Mouse (Mus musculus) right cerebral cortex, adult 2 months (tissue): ENCODE data around the gene Lmntd1.

Experiments used
- DNase-seq, 2 experiments: peaks; one replicate each; pipeline ENCODE4 v3.0.0; 2021 to 2022; ENCODE audit warnings: low spot score in 2 of 2

The Lmntd1 gene

GRCm38 (mm10) chr6:145485986-145486605 lies 128.0 kb downstream of the Lmntd1 start:
- DNase-seq: no peak

- no peak for DNase-seq
Observed at GRCm38 (mm10) chr6:145483318-145483674, 130.8 kb downstream of the Lmntd1 start.

GRCm38 (mm10) chr6:145482656-145483317 lies 131.3 kb downstream of the Lmntd1 start:
- peak; percentile 16 to 20 for DNase-seq

DNA sequence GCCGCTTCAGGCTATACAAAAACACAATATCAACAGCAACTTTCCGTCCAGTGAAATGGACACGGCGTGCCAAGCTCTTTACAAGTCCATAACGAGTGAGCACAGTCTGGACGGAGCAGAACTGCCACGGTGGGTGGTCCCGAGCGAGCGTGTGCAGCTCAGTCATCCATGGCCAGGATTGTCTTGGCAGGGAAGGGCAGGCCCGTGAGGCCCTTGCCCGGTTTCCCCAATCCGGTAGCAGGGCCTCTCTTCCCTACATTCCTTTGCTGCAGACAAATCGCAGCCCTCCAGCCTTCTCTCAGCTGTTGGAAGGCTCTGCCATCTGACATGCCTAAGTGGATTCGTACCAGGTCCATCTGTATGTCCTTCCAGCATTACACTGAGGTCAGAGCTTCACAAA lies 132.2 kb downstream of the Lmntd1 start:
- DNase-seq: no peak

DNA sequence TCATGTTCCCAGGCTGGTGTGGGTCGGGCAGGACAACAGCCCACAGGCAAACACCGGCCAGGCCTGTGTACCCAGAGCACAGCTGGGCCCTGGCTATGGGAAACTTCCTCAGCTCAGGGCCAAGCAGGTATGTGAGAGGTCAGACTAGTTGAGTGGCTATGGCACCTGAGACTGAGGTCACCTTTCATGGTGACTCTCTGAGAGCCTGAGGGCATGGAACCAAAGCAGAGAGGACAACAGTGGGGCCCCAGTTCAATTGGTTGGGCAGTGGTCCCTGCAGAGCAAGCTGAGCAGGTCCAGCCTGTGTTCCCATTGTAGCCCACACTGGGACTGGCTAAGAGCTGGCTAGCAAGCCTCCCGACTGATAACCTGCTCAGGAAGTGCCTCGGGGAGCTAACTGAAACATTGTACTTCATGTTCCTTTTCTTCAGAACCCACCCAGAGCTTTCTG lies 135.3 kb downstream of the Lmntd1 start:
- DNase-seq: no peak

DNA sequence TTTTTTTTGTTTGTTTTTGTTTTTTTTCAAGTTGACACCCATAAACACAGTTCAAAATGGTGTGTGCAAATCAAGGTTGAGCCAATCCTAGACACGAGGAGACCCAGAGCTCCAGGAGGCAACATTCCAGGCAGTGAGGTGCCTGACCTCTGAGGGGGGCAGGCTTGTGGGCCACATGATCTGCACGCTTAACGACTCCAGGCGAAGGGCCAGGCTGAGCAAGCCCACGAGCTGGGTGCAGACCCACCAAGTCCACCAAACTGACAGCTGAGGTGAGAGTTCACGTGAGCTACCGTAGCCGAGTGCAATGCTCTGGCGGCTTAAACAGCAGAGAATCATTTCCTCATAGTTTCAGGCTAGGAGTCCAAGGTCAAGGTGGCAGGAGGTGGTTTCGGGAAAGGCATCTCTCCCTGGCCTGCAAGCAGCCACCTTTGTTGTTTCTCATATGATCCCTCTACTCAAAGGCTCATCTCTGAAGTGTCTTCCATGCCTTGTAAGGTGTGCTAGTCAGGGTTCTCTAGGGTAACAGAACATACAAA lies 136.7 kb downstream of the Lmntd1 start:
- no peak for DNase-seq

DNA sequence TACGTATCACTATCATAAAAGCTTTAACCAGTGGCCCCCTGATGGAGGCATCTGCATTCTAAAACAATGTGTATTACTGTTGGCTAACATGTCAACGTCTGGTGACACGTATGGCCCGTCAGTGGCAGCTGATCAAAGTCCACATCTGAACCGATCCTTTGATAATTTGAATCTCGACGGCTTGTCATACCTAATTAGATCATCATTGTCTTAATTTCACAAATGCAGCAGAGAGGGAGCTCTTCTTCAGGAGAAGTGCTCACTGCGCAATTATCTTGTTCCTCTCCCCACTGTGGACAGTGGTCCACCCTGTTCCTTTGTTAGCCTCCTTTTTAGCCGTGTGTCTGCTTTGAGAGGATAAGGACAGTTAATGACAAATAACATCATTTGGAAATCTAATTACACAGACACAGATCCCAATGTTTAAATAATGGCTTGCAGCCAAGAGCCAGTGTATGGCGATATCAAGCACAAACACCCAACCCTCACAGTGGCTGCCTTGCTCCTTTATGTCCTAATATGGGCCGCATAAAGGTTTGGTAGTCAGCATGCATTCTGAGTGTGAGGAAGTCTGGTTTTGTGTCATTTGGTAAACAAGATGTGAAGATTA lies 142.4 kb downstream of the Lmntd1 start:
- DNase-seq: no peak

DNA sequence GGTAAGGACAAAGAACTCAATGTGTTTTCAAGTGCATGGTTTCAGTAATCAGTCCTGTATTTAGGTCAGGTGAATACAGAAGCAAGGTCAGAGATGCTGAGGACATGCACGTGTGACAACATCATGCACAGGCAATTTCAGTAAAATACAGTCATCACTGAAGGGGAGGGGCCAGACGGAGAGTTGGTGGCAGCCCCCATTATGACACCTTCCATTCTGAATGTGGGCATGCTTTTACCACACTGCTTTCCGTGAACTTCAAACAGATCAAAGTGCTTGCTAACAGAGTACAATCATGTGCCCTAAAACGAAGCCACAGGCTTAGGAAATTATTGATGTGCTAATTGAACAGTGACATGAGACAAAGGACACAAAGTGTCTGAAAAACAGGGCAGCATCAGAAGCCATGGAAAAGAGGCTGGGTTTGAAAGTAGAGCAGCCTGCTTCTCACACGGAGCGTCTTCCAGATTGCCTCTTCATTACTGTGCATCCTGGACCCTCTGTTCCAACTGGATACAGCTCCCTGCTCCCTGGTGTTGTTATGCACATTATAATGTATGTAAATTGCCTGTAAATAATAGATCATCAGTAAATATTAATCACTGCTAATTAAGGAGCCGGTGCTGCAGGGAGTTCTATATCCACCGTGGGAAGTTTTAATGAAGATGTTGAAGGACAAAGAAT lies 144.7 kb downstream of the Lmntd1 start:
- no peak for DNase-seq

DNA sequence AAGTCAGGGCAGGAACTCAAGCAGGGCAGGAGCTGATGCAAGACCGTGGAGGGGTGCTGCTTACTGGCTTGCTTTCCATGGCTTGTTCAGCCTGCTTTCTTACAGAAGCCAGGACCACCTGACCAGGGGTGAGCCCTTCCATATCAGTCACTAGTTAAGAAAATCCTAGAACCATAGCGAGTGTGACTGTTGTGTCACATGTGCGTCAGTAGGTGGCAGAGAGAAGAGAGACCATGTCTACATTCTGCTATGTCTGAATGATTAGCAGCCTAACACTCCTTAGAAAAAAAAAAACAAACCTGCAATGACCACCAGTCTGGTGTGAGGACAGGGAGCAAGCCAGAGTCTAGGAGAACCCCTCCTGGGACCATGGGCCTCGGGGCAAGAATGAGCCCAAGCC lies 150.1 kb downstream of the Lmntd1 start:
- DNase-seq: no peak

DNA sequence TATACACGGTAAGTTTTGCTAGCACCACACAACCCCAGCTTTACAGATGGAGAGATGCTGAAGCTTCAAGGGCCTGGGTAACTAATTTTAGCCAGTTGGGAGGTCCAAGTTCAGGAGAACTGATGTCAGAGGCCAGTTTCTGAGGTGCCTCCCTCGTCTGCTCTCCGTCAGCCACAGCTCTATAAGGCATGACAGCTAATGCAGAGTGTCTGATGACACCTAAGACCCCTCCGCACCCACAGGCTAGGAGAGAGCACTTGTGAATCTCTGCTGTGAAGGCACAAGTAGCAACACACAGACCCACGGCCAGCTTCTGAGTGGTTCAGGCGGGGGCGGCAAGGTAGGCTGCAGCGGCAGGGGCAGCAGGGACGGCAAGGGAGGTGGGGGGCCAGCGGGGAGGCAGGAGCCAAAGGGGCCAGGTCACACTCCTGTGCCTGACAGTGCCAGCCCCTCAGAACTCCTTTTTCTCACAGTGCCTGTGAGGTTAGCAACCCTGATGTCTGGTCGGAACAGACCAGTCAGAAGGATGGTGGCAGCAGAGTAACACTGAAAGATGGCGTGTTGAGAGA lies 151.4 kb downstream of the Lmntd1 start:
- DNase-seq: no peak

GRCm38 (mm10) chr6:145457066-145457465 lies 157.1 kb downstream of the Lmntd1 start:
- DNase-seq: no peak

- DNase-seq: peak; percentile 64 to 65
Observed at GRCm38 (mm10) chr6:145450628-145451403, 163.3 kb downstream of the Lmntd1 start.

GRCm38 (mm10) chr6:145448361-145448760 lies 165.8 kb downstream of the Lmntd1 start:
- DNase-seq: no peak

DNA sequence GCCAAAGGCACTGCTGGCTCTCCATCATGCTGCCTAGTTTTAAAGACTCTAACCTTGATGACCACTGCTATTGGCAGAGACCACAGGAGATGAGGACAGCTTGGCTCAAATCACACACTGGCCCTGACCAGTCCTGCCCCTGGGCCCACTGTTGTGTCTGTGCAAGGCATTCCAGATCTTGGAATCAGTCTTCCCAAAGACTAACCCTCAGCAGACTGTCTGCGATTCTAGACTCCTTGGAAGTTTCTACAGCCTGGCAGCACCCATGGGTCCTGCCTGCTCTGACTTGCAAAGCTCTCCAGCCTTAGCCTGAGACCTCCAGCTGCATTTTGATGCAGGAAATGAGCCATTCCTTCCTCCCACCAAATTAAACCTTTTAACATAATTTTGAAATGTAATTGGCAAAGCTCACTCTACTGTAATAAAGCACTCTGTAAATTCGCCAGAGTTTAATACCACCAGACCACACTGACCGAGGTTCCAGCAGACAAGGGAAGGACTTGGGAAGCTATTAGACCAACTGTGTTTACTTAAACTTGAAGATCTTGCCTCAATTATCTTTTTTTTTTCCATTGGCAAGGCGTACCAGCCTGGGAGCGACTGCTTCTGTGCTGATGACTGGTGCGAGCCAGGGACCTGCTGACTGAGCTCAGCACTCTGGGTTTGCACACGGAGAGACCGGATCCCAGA lies 168.2 kb downstream of the Lmntd1 start:
- no peak for DNase-seq

GRCm38 (mm10) chr6:145445380-145445779 lies 168.7 kb downstream of the Lmntd1 start:
- DNase-seq: no peak

DNA sequence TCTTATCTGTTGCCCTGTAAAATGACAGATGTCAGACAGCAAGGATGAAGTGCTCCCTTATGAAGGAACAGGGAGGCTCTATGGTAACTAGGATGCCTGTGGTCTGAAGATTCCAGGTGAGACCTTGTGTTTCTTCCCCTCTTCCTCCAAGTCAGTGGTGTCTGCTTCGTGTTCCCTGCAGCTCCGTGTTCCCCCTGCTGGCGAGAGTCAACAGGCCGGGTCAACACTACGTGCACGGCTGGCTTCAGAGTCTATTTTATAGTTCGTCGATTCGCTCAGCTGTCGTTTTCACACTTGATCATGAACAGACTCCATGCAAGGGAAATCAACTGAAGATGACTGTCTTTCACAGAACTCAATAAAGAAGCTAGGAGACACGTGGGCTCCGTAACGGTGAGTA lies 171.3 kb downstream of the Lmntd1 start:
- DNase-seq: no peak

DNA sequence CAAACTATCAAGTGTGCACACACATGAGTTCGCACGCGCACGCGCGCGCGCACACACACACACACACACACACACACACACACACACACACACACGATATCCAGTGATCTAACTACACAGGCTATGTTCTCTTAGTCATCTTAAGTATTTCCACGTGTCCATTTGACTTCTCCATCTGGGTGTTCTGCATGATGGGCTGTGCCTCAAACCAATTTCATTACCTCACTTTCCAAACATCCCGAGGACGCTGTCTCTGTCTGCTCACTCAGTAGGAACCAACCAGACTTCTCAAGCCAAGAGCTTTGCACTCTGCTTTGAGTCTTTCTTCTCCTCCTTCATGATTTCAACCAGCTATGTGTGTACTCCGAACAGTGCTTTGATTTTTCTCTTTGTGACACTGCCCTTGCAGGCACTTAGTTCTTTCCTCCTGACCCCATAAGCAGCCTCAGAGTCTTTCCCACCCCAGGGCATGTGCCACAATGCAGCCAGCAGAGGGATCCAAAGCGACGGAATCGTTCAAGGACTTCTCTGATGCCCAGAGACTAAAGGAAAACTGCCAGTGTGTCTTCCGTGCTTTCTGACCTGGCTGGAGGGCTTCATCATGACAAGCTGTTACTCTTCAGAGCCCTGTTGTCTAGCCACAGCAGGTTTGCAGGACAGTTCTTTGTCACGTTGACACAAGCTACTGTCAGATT lies 172.6 kb downstream of the Lmntd1 start:
- DNase-seq: peak; percentile 33 to 36

- DNase-seq: no peak
Observed at GRCm38 (mm10) chr6:145438851-145439250, 175.3 kb downstream of the Lmntd1 start.

- no peak for DNase-seq
Observed at GRCm38 (mm10) chr6:145435764-145436163, 178.4 kb downstream of the Lmntd1 start.

GRCm38 (mm10) chr6:145435156-145435555 lies 179.0 kb downstream of the Lmntd1 start:
- no peak for DNase-seq
